Mouse (Mus musculus) layer of hippocampus, postnatal 10 days (tissue): ENCODE data around the gene Clcnka. TPM values are rescaled to one million over a fixed set of nuclear protein-coding genes. Genes with fewer than 3 reads are reported as not detected.
A peak's percentile ranks its signal among the peaks of the same experiment; 100 is the strongest.

Source experiments
- DNase-seq, 2 experiments: peaks; one replicate each; pipeline ENCODE4 v3.0.0; 2021; ENCODE audit warnings: low spot score in 2 of 2
- long read RNA-seq: library from polyadenylated mRNA; stranded (forward); transcript quantifications from one replicate; pipeline ENCODE4 v2.0.0, GENCODE M21; 2023
- total RNA-seq, 2 experiments: library from RNA; stranded (reverse); gene quantifications; 2 replicates each; pipeline ENCODE4 v1.2.3; 2021

Clcnka gene
- not detected for total RNA-seq
- long read RNA-seq, result 0 reads

DNA sequence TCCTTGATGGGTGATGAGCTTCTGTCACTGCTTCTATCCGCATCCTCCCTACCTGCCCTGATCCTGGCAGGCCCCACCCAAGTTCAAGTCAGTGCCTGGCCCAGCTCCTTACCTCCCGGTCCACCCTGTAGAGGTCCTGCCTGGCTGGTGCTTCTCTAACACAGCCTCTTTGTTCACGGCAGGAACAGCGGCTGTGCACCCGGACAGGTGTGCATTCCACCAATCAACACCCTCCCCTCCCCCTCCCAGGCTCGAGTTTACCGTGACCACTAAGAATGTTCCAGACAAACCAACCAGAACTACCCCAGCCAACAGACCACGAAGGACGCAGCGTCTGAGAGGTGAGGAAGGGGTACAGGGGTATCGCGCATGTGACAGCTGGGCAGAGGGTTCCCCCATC lies at the start of gene Clcnka:
Gene Clcnka (minus strand): TSS at position 180 of the 400 bp plus-strand sequence.
- no peak for DNase-seq

GRCm38 (mm10) chr4:141446211-141446610 lies 47.7 kb upstream of the Clcnka start:
- no peak for DNase-seq

DNA sequence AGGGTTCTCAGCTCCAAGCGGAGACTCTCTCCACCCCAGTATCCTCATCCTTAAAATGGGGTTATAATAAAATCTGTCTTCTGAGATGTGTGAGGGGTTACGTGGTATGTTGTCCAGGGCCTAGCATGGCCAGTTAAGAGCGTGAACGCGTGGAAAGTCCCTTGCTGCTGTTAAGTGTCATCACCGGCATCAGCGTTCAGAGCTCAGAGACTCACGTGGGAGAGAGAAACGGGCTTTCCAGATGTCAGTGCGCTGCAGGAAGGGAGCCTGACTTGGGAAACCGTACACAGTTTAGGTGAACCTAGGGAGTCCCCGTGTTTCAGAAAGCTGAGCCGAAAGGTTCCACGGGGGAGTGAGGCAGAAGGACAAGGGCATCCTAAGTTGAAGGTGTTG lies 46.8 kb upstream of the Clcnka start:
- no peak for DNase-seq

- DNase-seq, result peak; percentile 90 to 92
Observed at GRCm38 (mm10) chr4:141444451-141445327, 46.2 kb upstream of the Clcnka start, which contains the start of gene Zbtb17. TSS of gene Zbtb17 (plus strand) at chr4:141444654.

- no peak for DNase-seq
Observed at GRCm38 (mm10) chr4:141443641-141444429, 45.3 kb upstream of the Clcnka start.

DNA sequence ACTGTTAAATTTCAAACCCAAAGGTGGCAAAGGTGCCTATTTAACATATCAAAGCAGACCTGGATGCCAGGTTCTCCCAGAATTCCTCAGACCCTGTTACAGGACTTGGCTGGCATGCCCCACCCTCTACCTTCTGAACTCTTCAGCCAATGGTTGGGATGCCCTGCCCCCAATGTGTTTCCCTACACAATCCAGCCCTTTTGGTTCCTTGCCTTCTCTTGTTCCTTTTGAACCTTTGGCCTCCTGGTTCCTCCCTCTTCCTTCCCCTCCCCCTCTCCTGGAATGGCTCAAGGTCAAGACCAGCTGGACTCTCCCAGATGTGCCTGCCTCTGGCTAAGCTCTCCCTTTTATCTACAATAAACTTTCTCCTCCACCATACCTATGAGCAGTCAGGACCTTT lies 42.4 kb upstream of the Clcnka start:
- DNase-seq, result no peak

- no peak for DNase-seq
Observed at GRCm38 (mm10) chr4:141439083-141439803, 40.7 kb upstream of the Clcnka start.

GRCm38 (mm10) chr4:141435974-141436373 lies 37.5 kb upstream of the Clcnka start, which contains the start of gene Srarp:
TSS of gene Srarp (minus strand) at chr4:141436105.
- no peak for DNase-seq

DNA sequence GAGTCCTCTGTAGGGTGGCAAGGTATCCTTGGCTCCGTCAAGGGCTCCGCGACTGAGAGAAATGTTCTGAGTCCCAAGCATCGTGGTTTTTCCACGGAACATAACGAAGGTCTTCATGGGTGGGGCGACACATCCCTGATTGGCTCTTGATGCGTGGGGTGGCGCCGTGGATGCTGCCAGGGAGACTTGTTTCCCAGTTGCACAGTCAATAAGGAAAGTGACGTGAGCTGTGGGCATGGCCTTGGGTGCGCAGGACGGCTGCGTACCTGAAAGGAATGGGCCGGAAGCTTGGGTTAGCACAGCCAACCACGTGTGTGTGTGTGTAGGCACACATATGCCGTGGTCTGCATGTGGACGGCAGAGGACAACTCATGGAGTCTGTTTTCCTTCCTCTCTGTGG lies 34.7 kb upstream of the Clcnka start:
- DNase-seq, result no peak

GRCm38 (mm10) chr4:141432666-141433065 lies 34.1 kb upstream of the Clcnka start:
- DNase-seq, result no peak

DNA sequence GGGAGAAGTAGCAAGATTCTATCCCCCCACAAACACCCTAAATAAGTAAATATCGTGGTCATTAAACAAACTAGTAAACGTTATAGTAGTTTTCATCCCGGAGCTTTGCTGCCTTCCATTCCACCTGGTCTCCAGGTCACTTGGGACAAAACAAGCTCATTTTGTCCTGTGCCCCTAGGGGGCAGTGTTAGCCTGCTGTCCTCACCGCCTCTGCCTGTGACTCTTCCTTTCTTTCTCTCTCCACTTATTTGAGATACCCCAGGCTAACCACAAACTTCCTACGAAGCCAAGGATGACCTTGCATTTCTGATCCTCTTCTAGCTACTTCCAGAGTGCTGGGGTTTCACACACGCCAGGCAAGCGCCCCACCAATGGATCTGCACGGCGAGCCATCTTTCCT lies 32.5 kb upstream of the Clcnka start:
- DNase-seq, result peak; percentile 69 to 76

DNA sequence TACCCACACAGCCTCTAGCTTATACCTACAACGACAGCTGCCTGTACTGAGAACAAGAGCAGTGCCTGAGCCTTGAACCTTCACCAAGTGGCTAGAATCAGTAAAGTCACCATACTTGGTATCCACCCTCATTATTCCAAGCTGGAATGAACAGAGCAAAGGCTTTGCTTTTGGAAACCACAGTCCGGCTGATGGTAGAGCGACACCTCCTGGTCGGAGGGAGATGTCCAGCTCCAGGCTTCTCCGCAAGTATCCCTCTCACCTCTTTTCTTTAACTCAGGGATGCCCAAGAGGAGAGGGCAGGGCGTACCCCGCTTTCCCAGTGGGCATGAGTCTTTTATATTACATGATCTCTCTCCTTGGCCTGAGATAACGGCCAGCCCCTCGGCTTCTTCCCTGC lies 31.3 kb upstream of the Clcnka start:
- DNase-seq, result peak; percentile 34 to 39

DNA sequence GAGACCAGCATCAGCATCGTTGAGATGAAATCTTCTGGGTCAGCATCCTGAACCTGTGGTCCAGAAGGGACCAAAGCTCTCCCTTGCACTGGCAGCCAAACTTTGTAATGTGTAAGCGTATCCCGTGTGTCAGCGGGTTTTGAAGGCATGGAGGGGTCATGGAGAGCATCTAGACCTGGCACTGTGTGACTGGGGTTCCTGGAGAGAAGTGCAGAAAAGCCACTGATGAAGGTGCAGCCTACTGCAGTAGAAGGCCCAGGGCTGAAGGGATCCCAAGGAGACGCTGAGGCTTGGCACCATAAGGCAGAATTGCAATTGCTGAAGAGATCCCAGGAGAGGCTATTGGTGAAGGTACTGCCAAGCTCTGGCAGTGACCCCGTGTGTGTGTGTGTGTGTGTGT lies 30.9 kb upstream of the Clcnka start:
- no peak for DNase-seq

GRCm38 (mm10) chr4:141427921-141428320 lies 29.4 kb upstream of the Clcnka start:
- no peak for DNase-seq

GRCm38 (mm10) chr4:141426796-141427745 lies 28.5 kb upstream of the Clcnka start:
- no peak for DNase-seq

DNA sequence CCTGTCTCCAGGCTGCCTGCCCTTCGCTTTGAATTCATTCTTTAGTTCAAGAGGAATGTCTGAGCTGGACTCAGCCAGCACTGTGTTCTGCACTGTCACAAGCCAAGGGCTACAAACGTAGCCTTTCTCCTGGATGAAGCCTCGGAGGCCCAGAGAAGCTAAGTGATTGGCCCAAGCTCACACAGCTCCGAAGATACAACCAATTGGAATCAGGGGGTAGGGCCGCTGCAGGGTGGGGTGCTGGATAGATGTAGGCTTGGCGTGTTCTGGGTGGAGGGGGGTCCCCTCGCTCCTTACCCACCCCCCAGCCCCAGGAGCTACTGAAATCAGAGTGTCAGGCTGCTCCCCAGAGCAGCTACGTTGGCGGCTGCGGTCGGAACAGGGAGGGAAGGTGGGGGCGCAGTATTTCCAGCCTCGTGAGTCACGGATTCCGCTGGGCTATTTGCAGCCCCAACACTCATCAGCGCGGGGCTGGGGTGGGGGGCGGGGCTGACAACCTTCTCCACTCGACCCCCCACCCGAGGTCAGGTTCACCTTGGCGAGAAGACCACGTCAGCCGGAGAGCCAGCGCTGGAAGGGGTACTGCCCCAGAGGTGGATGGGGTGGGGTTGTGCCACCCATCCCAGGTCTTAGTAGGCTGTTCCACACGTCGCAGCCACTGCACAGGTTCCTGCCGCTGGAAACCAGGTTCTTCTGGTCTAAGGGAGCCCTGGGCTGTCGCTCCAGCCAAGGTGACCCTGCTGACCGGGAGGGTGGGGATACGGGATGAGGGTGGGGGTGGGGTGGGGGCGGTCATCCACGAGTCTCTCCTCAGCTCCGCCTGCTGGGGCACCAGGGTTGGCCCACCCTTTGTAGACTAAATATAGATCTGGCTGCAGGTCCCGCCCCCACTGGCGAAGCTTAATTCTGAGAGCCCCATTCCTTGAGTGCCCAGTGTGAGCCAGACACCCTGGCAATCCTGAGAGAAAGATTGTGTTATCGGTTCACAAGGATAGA lies 27.3 kb upstream of the Clcnka start:
- peak; percentile 56 to 66 for DNase-seq

DNA sequence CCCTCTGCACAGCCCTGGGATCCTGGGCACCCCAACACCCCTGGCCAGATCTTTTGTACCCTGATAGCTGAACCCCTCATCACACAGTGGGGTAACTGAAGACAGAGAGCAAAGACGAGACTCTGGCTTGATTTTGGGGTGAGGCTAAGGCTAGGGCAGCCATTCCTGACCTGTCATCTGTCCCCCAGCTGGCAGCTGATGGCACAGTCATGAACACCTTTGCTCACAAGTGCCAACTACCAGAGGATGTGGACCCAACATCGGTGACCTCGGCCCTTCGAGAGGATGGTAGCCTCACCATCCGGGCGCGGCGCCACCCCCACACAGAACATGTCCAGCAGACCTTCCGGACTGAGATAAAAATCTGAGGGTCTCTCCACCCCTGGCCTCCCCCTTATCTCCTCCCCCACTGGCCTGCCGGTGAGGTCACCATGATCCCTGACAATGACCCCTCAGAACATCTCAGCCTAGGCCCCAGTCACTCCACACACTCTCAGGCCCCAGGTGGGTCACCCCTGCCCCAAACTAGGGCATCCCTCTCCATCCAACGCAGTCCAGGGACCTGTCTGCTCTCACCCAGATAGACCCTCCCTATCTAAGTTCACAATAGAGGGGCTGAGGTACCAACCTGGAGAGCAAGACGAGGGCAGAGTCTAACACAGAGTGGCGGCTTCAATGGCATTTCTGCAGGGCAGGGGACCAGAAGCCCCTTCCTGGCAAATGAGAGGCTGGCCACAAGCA lies 25.3 kb upstream of the Clcnka start:
- DNase-seq, result no peak

- no peak for DNase-seq
Observed at GRCm38 (mm10) chr4:141423288-141423687, 24.8 kb upstream of the Clcnka start.
